Mouse (Mus musculus): ENCODE data around the gene Selplg. TPM values are rescaled to one million over a fixed set of nuclear protein-coding genes. Genes with fewer than 3 reads are reported as not detected.

Gene Selplg
- polyA plus RNA-seq, 2 experiments from 2014 or later: 629 to 698 TPM

DNA sequence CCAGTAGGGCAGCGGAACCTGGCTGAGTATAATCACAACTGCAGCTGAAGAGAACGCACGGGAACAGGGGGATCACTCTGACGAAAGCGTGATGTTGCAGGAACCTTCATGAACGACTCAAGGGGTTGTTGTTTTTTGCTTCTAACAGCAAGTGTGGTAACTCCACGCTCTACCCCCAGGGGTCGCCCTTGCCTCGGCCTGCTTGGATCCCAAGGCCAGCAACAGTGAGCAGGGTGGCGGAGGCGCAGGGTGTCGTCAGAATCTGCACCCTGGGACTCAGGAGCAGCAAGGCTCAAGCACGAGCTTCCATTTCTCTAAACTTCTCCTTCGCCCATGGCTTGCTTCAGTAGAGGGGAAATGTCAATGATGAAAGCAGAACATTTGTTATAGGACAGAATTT lies 22.1 kb upstream of the Selplg start:
- peak; percentile 65 for ATAC-seq

DNA sequence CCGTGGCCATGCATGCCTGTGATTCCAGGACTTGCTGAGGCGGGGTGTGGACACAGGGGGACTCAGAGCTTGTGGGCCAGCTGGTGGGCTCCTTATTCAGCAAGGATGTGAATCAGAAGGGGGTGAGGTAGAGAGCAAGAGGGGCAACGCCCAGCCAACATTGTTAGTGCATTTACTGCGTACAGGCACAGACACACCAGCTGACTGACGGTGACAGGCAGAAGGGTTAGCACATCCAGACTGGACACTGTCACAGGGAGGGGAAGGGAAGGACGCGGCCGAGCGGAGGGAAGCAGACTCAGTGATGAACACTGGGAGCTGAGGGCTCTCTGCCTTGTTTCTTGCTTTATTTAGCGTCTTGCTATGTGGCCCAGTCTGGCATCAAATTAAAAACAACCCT lies 21.1 kb upstream of the Selplg start:
- no peak for ATAC-seq

DNA sequence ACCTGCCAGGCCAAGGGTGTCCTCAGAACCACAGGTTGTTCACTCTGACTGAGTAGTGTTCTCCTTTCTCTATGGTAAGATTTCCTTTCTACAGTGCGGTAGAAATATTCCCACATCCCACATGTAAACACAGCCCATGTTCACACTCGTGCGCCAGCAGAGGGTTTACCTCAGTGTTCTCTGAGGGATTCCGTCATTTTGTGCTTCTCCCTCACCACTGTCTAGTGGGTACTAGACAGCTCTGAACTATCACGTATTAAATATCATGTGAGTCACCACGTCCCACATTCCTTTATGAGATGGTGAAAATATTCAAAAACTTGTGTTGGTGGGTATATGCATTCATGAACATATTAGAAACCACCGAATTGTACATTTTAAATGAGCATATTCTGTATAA lies 20.0 kb upstream of the Selplg start:
- no peak for ATAC-seq

DNA sequence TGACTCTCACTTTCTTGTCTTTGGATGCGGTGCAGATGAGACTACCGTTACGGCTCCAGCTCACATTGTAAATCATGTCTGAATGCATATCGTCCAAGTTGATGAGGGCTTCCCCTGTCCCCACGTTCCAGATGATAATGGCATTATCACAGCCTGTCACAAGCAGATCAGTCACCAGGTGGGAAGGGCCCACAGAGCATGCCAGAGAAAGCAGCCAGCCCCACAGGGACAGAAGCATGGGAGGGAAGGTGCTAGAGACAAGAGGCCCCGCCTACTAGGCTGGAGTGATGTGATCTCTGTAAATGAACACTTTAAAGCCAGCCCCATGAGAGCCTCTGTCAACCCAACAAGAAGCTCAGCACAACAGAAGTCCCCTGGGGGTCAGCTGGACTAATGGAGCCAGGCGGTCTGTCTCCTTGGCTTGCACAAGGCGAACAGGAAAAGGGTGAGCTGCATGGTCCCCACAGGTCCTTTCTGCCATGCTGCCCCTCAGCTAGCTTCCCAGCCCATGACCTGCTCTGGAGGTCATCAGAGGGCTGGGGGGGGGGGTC lies 18.3 kb upstream of the Selplg start:
- no peak for ATAC-seq

DNA sequence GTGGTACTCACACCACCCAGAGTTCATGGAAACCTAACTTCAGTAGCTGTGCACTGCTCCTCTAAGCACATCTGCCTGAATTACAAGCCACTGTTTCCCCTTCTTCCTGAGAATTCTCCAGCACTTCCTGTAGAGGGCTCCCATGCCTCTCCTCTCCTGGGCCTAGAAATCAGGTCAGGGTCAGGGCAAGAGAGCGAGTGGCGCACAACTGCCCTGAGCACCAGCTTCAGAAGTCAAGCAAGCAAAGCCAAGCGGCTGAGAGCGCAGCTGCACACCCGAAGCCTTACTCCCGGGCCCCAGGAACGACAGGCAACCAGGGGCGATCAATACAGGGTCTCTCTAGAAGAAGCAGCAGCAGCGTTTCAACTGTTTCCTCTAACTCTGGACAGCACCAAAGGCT lies 15.2 kb upstream of the Selplg start:
- ATAC-seq: no peak

DNA sequence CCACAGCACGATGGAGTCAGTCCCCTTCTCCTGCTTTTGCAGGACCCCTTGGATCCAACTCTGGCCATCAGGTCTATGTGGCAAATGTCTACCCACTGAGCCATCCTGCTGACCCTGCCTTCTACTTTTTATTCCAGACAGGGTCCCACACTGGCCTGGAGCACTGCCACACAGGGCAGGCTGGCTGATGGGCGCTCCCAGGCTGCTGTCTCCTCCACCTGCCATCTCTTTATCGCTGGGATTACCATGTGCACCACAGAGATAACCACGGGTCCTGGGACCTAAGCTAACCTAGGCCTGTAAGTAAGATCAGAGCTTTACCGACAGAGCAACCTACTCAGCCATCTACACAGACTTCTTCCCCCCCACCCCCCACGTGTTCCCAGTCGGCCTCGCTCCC lies 14.2 kb upstream of the Selplg start:
- no peak for ATAC-seq

DNA sequence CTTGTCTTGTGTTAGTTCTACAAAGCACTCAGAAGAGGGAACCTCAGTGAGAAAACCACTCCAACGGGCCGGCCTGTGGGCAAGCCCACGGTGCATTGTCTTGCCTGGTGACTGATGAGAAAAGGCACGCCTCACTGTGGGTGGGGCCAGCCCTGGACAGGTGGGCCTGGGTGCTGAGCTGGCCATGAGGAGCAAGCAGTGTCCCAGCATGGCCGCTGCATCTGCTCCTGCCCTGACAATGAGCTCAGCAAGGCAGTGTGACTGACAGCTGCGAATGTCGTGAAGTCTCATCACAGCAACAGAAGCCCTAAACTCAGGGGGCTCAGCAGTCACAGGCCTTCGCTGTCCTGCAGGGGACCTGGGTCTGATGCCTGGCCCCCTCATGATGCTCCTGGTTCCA lies 13.2 kb upstream of the Selplg start:
- no peak for ATAC-seq

DNA sequence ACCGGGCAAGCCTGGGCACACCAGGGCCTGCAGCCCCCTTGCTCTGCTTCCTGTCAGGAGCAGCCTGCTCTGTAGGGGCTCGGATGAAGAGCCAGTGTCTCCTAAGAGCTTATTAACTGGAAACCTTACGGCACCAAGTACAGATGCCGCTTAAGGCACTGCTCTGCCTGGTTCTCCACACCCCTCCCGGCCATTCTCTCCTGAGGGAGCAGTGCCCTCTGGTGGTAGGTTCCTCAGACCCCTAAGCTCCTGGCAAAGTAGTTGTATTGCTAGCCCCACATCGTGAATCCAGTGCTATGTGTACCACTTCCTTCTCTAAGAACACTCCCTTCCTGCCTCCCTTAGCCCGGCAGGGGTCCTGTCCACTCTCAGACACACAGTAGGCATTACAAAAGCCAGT lies 12.3 kb upstream of the Selplg start:
- ATAC-seq: peak; percentile 72

DNA sequence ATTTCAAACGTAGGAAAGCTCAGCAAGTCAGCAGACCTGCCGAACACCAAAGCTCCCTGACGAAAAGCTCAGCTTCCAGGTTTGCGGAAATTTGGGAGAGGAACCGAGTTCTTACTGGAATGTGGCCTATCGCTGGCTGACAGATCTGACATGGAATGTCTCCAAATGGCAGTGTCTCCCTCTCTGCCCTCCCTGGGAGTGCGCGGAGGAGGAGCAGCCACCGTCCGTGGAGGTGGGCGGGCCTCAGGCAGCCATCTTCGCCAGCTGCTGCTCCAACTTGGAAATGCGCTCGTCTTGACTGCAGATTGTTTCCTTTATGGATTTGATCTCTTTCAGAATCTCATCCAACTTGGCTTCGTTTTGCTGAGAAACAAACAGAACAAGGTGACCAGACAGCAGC lies 11.7 kb upstream of the Selplg start:
- ATAC-seq: no peak

DNA sequence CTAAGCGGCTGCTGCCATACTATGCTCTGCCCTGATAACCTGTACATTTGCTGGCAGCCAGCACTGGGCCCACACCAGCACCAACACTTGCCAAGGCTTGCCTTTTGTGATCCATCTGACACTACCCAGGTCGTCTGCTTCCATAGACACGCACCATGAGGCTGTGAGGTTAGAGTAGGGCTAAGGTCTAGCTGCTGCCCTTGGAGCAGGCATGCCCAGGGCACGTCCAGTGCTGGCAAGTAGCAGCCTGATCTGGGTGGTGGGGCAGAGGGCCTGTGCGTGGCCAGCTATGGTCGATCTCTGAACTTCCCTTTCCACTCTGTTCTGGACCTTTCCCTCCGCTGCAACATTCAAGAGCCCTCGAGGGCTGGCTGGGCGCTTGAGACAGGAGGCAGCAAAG lies 10.5 kb upstream of the Selplg start:
- no peak for ATAC-seq

DNA sequence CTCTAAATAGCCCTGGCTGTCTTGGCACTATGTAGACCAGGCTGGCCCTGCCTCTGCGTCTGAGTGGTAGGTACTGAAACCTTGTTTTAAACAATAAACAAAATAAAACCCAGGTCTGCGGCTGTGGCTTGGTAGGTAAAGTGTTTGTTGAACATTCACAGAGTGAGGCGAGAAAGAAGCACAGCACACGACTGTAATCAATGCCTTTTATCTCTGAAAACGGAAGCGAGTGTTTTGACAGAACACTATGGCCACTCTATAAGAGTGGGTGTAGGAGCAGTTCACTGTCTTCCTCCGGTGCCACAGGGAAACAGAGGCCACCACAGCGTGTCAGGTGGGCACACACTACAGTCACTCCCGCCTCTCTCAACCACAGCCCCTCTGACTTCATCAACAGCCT lies 9.8 kb upstream of the Selplg start:
- peak; percentile 51 for ATAC-seq

DNA sequence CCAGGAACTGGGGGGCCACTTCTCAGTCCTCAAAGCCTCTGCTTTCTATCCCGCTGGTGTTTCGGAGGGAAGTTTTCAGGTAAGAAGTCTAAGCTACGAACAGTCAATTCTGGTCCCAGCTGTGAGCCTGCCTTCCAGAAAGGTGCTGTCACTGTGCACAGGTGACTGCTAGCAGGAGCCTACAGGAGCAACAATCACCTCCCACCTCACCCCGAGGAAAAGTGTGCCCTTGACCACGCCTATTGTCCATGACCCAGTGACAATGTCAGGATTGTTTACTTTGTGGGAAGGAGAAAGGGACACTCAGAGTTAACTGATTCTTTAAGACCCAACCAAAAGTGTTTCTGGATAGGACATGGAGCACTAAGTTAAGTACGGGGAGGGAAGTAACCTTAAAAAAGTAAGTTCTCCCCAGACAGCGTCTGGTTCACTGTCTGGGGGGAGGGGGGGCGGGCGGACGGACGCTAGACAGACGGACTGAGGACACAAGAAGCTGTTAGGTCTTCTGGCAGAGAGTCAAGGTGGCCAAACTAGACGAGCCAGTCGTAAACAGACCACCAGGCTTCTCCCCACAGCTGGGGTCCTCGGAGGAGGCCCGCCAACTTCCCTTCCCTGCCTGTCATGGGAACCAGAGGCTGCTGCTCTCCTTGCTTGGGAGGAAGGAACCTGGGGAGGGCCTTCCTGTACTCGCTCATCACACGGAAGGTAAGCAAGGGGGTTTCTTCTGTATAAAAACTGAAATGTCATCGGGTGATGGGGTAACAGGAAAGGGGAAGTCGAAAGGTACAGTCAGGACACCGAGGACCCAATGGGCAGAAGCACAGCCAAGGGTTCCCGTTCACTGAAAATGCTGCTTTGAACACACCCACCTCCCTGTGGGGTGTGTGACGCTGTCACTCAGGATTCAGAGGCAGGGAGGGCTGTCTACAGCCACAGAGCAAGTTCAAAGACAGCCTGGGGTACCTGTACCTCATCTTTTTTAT lies 9.1 kb upstream of the Selplg start:
- peak; percentile 46 for ATAC-seq

DNA sequence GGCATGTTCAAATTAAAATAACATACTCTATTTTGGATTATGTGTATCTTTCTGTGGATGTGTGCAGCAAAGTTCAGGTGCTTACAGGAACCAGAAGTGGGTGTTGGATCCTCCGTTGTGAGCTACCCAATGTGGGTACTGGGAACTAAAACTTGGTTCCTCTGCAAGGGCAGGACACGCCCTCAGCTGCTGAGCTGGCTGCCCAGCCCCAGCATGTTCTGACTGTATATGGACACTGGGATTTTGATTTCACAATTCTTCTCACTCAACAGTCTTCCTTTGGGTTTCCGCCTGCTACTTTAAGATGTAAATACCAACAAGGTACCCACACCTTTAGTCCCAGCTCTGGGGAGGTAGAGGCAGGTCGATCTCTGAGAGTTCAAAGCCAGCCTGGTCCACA lies 8.0 kb upstream of the Selplg start:
- ATAC-seq: no peak

DNA sequence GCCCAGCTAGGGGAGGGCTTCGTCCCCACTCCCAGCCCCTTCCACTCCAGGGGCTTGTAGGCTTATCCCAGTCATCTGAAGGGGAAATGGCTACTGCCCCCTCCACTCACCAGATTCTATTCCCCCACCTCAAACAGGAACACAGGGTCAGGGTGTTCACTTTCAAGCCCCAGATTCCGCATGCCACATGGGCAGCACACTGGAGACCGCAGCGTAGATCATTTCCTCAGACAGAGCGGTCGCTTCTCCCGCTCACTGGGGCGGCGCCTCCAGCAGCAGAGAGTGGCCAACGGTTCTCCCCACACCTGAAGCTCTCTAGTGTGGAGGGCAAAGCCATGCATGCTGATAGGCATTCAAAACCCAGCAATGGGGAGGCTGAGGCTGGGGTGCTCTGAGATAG lies 4.5 kb upstream of the Selplg start:
- ATAC-seq: no peak

DNA sequence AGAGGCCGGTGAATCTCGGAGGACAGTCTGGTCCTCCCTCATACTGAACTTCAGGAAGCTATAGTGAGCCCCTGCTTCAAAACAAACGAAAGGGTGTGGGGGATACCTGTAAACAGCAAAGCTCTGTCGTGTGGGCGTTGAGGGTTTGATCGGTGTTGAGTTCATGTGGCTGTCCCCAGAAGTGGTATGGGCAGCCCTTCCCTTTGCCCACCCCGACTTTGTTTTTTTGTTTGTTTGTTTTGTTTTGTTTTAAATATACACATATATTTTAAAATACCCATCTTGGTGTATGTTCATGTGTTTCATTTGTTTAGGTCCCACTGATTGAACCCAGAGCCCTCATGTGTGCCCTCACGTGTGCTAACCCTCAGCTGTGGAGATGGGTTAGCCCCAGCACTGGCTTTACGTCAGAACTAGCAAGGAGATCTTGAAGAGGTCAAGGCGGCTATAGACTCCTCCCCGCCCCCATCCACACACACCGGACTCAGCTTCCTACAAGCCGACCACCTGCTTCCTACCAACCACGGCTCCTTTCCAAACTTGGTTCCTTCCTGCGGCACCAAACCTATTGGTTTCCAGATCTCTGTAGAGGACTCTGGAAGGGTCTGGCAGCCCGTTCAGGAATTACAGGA lies 988 bp upstream of the Selplg start:
- ATAC-seq: no peak

DNA sequence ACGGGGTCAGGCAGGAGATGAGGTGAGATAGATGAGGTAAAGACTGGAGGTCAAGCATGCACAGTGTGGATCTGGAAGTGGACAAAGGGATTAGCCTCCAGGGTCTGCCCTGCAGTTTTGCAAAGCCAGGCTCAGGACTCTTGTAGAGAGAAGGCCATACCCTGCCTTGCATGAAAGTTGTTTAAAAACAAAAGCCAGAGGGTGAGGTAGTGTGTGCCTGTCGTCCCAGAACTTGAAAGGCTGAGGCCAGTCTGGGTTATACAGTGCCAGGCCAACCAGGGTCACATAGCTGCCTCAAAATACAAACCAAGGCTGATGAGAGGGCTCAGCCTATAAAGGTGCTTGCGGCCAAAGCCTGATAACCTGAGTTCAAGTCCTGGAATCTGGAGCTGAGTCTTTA lies 703 bp downstream of the Selplg start:
- no peak for ATAC-seq

DNA sequence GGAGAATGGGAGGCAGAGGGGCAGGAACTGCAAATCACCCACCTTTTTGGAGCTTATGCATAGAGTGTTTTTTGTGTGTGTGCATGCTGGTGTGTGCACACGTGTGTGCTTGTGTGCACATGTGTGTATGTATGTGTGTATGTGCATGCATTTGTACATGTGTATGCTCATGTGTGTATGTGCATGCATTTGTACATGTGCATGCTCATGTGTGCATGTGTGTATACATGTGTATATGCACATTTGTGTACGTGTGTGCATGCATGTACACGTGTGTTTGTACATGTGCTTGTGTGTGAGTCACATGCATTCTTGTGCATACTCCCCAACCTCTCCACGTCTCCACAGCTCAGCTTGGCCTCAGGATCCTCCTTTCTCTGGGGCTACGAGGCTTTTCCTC lies 1.6 kb downstream of the Selplg start:
- no peak for ATAC-seq

DNA sequence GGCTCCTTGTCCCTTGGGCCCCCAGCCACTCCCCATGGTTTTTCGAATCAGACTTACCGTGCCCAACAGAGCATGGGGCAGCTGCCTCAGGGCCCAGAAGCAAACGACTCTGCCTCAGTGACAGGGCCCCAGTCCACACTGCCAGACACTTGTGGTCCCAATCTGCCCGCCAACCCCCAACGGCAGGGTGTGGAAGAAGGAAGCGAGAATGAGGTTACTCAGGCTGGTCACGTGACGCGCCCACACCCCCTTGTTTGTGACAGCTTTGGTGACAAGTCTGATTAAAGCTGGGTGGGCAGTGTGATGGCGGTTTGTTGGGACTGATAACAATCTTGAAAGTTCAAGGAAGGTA lies 2.2 kb downstream of the Selplg start:
- peak; percentile 44 for ATAC-seq

DNA sequence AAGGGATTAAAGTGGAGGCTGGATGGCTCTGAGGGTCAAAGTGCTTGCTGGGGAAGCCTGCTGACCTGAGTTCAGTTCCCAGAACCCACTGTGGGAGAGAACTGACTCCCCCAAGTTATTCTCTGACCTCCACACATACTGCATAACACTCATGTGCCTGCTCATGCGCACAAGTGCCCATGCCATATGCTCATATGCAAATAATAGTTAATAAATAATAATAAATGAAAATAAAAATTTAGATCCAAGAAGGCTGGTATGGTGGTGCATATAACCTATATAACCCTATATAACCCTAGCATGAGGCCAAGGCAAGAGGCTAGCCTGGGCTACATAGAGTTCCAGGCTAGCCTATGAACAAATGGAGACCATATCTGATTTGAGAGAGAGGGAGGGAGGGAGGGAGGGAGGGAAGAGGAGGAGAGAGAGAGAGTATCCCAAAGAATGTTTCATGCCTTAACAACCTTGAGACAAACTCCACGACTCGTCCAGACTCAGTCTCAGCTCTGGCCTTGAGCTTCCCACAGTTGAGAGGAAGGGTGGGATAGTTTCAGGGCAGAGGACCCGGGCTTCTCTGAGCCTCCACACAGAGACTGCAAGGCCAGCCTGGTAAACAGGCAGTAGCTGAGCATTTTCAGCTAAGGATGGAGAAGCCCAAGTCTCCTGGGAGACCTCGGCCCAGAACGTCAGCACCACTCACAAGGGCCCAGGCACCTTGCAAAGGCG lies 2.7 kb downstream of the Selplg start:
- no peak for ATAC-seq

DNA sequence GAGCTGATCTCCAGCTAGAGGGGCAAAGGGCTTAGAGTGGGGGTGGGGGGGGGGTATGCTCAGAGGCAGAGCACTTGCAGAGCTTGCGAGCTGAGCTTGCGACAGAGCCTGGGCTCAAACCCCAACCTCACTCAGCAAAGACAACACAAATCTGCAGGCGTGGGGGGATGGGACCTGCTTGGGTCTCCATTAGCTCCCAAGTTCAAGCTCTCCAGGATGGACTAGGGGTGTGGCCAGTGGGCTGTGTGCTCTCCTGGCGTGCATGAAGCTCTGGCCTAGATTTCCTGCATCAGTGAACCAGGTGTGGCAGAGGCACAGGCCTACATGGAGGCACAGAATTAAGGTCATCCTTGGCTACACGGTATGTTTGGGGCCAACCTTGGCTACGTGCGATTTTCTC lies 4.0 kb downstream of the Selplg start:
- no peak for ATAC-seq

DNA sequence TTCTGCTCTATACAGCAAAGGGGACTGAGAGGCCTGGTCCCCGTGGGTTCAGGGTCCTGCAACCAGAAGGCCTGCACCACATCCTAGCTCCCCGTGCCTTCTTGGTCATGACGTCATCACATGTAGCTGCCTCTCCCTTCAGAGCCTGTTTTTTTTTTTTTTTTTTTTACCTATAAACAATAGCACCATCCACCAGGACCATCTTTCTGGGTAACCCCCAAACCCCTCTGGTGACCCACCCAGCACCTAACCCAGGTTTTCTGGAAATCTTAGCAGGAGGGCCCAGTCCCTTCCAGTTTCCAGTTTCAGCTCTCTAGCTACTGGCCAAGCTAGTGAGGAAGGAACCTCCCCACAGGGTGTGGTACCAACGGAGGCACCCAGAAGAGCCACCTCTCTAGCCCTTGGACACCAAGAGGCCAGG lies 4.4 kb downstream of the Selplg start:
- no peak for ATAC-seq

DNA sequence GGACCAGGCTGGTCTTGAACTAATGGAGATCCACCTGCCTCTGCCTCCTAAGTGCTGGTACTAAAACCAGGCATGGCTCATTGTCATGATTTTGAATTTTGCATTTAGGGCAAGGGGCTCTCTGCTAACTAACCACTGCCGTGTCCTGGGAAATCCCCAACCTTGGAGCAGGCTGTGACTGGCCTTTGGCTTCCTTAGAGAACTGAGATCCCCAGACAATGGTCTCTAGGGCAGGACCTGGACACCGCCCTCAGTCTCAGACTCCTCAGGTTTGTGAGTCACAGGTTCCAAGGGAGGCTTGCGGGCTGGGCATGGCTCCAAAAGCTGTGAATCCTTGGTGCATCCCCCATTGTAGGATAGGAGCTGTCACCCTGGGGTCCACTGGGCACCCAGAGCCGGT lies 5.8 kb downstream of the Selplg start:
- ATAC-seq: no peak

DNA sequence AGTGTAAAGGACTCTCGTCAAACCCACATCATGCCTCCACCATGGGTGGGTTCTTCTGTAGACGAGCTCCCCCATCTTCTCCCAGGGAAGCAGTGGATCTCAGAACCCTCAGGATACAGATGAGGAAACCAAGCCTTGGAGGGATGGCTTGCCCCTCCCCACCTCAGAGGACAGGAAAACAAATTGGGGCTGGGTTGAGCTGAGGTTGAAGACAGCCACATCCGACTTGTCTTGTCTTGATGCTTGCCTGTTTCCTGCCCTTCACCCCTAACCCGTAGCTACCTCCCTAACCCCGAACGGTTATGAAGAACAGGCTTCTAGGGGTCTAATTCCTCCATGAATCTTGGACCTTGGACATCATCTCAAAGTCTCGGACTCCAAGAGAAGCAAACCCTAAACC lies 6.9 kb downstream of the Selplg start:
- peak; percentile 62 for ATAC-seq
